Mouse (Mus musculus): Measurements from ENCODE around the gene Gapvd1.

DNA sequence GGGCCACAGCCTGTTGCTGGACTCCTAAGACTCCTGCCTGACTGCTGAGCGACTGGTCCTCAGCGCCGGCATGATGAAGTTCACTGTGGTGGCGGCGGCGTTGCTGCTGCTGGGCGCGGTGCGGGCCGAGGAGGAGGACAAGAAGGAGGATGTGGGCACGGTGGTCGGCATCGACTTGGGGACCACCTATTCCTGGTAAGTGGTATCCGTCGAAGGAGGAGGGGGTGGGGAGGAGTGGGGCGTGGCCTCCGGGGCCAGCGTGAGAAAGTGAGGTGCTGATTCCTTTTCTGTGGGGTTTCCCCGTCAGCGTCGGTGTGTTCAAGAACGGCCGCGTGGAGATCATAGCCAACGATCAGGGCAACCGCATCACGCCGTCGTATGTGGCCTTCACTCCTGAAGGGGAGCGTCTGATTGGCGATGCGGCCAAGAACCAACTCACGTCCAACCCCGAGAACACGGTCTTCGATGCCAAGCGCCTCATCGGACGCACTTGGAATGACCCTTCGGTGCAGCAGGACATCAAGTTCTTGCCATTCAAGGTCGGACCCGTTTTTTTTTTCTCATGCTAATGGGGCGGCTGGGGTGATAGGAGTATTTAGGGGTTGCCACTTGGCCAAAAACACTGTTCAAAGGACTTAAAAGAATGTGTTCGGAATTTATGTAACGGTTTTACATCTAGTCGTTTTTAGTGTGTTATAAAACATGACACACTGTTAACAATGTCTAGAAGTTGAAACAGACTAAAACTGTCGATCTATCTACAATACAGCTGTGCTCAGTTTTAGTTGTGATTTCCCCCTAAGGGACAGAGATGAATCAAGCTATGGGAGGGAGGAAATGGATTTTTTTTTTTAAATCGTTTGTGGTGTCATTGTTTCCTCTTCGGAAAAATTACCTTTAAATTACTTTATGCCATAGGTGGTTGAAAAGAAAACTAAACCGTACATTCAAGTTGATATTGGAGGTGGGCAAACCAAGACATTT is 17.5 kb upstream of the Gapvd1 start:
- peak; percentile 45; the same call in 1 of the 2 replicates for TF ChIP-seq POLR2A (IDR thresholded peaks at IDR 0.05; ENCODE audit: borderline replicate concordance, control insufficient read depth, low read depth, low read length)
- no peak for TF ChIP-seq CTCF (IDR thresholded peaks at IDR 0.05; ENCODE audit: control insufficient read depth, insufficient read depth, low read length)
